Mouse (Mus musculus): Measurements from ENCODE around the gene Kif24. TPM values are rescaled to one million over a fixed set of nuclear protein-coding genes. Genes with fewer than 3 reads are reported as not detected.

Kif24 gene
- polyA plus RNA-seq, 1 experiment, result 0.44 TPM

GRCm38 (mm10) chr4:41460690-41461089 lies 4.0 kb downstream of the Kif24 start:
- no peak for DNase-seq
- no peaks in the 10 kb centered on the region for H3K27me3 ChIP-seq (replicated peaks; ENCODE audit: control insufficient read depth, insufficient read depth, low read length)
- no peak for TF ChIP-seq CTCF (conservative IDR thresholded peaks at IDR 0.05; ENCODE audit: insufficient read depth, insufficient read length, low read depth, low read length)
- no peak for TF ChIP-seq POLR2A (IDR thresholded peaks at IDR 0.05; ENCODE audit: low read depth, low read length)
- H3K36me3 ChIP-seq (ENCODE audit: control insufficient read depth, insufficient read depth, low read length), result no peaks in the 10 kb centered on the region
- 97% methylated on average over 1 of the region's 1 CpGs for WGBS
- no peak overlapping the region for H3K27ac ChIP-seq (ENCODE audit: insufficient read depth, low read depth, low read length)
- H3K4me3 ChIP-seq (ENCODE audit: insufficient read depth, low read depth, low read length), result no peak overlapping the region
- H3K4me1 ChIP-seq (ENCODE audit: control insufficient read depth, insufficient read depth, low read length), result peaks cover 3% of the 10 kb centered on the region; the same call in 1 of the 2 replicates

- Histone ChIP-seq H3K4me1 (ENCODE audit: control insufficient read depth, insufficient read depth, low read length) (no peaks in the 10 kb centered on the region), H3K36me3 (ENCODE audit: control insufficient read depth, insufficient read depth, low read length) (no peaks in the 10 kb centered on the region), H3K27me3 (replicated peaks; ENCODE audit: control insufficient read depth, insufficient read depth, low read length) (no peaks in the 10 kb centered on the region), H3K27ac (ENCODE audit: insufficient read depth, low read depth, low read length) (no peak overlapping the region), H3K4me3 (ENCODE audit: insufficient read depth, low read depth, low read length) (no peak overlapping the region)
- WGBS, result 98% methylated on average over 3 of the region's 3 CpGs
- DNase-seq, result no peak
- TF ChIP-seq CTCF (conservative IDR thresholded peaks at IDR 0.05; ENCODE audit: insufficient read depth, insufficient read length, low read depth, low read length) (no peak), POLR2A (IDR thresholded peaks at IDR 0.05; ENCODE audit: low read depth, low read length) (no peak)
Measured at GRCm38 (mm10) chr4:41447595-41447994, 17.1 kb downstream of the Kif24 start.

- Histone ChIP-seq H3K27me3 (replicated peaks; ENCODE audit: control insufficient read depth, insufficient read depth, low read length) (no peaks in the 10 kb centered on the region), H3K4me1 (ENCODE audit: control insufficient read depth, insufficient read depth, low read length) (no peaks in the 10 kb centered on the region), H3K27ac (ENCODE audit: insufficient read depth, low read depth, low read length) (no peak overlapping the region), H3K36me3 (ENCODE audit: control insufficient read depth, insufficient read depth, low read length) (no peaks in the 10 kb centered on the region), H3K4me3 (ENCODE audit: insufficient read depth, low read depth, low read length) (no peak overlapping the region)
- DNase-seq, result no peak
- no peak for TF ChIP-seq CTCF (conservative IDR thresholded peaks at IDR 0.05; ENCODE audit: insufficient read depth, insufficient read length, low read depth, low read length)
- TF ChIP-seq POLR2A (IDR thresholded peaks at IDR 0.05; ENCODE audit: low read depth, low read length), result no peak
- 57% methylated on average over 4 of the region's 4 CpGs for WGBS
Measured at GRCm38 (mm10) chr4:41442790-41443302, 21.8 kb downstream of the Kif24 start.

- H3K27ac ChIP-seq (ENCODE audit: insufficient read depth, low read depth, low read length), result no peak overlapping the region
- H3K36me3 ChIP-seq (ENCODE audit: control insufficient read depth, insufficient read depth, low read length), result no peaks in the 10 kb centered on the region
- H3K4me1 ChIP-seq (ENCODE audit: control insufficient read depth, insufficient read depth, low read length), result no peaks in the 10 kb centered on the region
- 80% methylated on average over 5 of the region's 5 CpGs for WGBS
- H3K27me3 ChIP-seq (replicated peaks; ENCODE audit: control insufficient read depth, insufficient read depth, low read length), result no peaks in the 10 kb centered on the region
- no peak for TF ChIP-seq CTCF (conservative IDR thresholded peaks at IDR 0.05; ENCODE audit: insufficient read depth, insufficient read length, low read depth, low read length)
- TF ChIP-seq POLR2A (IDR thresholded peaks at IDR 0.05; ENCODE audit: low read depth, low read length), result no peak
- no peak overlapping the region for H3K4me3 ChIP-seq (ENCODE audit: insufficient read depth, low read depth, low read length)
- DNase-seq, result no peak
Measured at GRCm38 (mm10) chr4:41438931-41439330, 25.8 kb downstream of the Kif24 start.

GRCm38 (mm10) chr4:41416966-41417365 lies 47.7 kb downstream of the Kif24 start:
- DNase-seq, result no peak
- Histone ChIP-seq H3K27me3 (replicated peaks; ENCODE audit: control insufficient read depth, insufficient read depth, low read length) (no peaks in the 10 kb centered on the region), H3K27ac (ENCODE audit: insufficient read depth, low read depth, low read length) (no peak overlapping the region), H3K4me3 (ENCODE audit: insufficient read depth, low read depth, low read length) (no peak overlapping the region), H3K4me1 (ENCODE audit: control insufficient read depth, insufficient read depth, low read length) (no peaks in the 10 kb centered on the region), H3K36me3 (ENCODE audit: control insufficient read depth, insufficient read depth, low read length) (no peaks in the 10 kb centered on the region)
- TF ChIP-seq CTCF (conservative IDR thresholded peaks at IDR 0.05; ENCODE audit: insufficient read depth, insufficient read length, low read depth, low read length) (no peak), POLR2A (IDR thresholded peaks at IDR 0.05; ENCODE audit: low read depth, low read length) (no peak)

- H3K27ac ChIP-seq (ENCODE audit: insufficient read depth, low read depth, low read length), result no peak overlapping the region
- WGBS, result 80% methylated on average over 1 of the region's 1 CpGs
- no peaks in the 10 kb centered on the region for H3K4me1 ChIP-seq (ENCODE audit: control insufficient read depth, insufficient read depth, low read length)
- H3K36me3 ChIP-seq (ENCODE audit: control insufficient read depth, insufficient read depth, low read length), result no peaks in the 10 kb centered on the region
- TF ChIP-seq POLR2A (IDR thresholded peaks at IDR 0.05; ENCODE audit: low read depth, low read length), result no peak
- no peak for TF ChIP-seq CTCF (conservative IDR thresholded peaks at IDR 0.05; ENCODE audit: insufficient read depth, insufficient read length, low read depth, low read length)
- H3K27me3 ChIP-seq (replicated peaks; ENCODE audit: control insufficient read depth, insufficient read depth, low read length), result no peaks in the 10 kb centered on the region
- no peak for DNase-seq
- no peak overlapping the region for H3K4me3 ChIP-seq (ENCODE audit: insufficient read depth, low read depth, low read length)
Measured at GRCm38 (mm10) chr4:41409341-41409740, 55.3 kb downstream of the Kif24 start.

GRCm38 (mm10) chr4:41407353-41407752 lies 57.3 kb downstream of the Kif24 start:
- no peak for DNase-seq
- Histone ChIP-seq H3K27ac (ENCODE audit: insufficient read depth, low read depth, low read length) (no peak overlapping the region), H3K36me3 (ENCODE audit: control insufficient read depth, insufficient read depth, low read length) (no peaks in the 10 kb centered on the region), H3K4me1 (ENCODE audit: control insufficient read depth, insufficient read depth, low read length) (no peaks in the 10 kb centered on the region), H3K27me3 (replicated peaks; ENCODE audit: control insufficient read depth, insufficient read depth, low read length) (no peaks in the 10 kb centered on the region), H3K4me3 (ENCODE audit: insufficient read depth, low read depth, low read length) (no peak overlapping the region)
- TF ChIP-seq POLR2A (IDR thresholded peaks at IDR 0.05; ENCODE audit: low read depth, low read length) (no peak), CTCF (conservative IDR thresholded peaks at IDR 0.05; ENCODE audit: insufficient read depth, insufficient read length, low read depth, low read length) (no peak)
- 94% methylated on average over 2 of the region's 2 CpGs for WGBS
